Mouse (Mus musculus) spleen, postnatal 4 days (tissue): ENCODE results near the gene Fastk.

ENCODE experiments used
- DNase-seq, 2 experiments: peaks; one replicate each; pipeline ENCODE4 v3.0.0; 2022; ENCODE audit warnings: low spot score in 2 of 2

The Fastk gene

GRCm38 (mm10) chr5:24453283-24453984 lies 8.3 kb upstream of the Fastk start:
- DNase-seq: peak in 1 of 2 experiments; percentile 63

DNA sequence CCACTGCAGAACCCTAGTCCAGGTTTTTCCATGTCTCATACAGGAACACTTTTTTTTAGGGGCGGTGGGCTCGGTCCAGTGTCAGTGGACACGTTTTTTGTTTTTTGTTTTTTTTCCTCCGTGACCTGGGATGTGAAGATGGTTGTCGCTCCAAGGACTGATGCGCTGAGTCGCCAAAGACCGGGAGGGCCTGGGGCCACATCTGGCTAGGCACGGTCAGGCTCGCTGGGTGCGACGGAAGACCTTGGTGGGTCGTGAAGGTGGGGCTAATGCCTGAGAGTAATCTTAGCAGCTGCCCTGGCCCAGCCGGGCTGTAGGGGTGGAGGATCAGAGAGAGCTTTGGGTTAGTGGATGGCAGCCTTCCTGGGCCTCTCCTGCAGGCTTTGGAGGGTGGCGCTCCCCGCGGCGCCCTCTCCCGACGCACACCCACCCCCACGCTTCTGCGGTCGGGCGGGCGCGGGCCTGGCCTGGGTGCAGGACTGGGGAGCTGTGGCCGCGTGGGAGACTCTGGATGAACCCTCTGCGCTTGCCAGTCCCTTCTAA lies 7.7 kb upstream of the Fastk start:
- DNase-seq: peak; percentile 48 to 79

- DNase-seq: peak; percentile 34 to 78
These were observed 7.1 kb upstream of the Fastk start, which contains the start of gene Agap3 for GRCm38 (mm10) chr5:24452030-24452690. Gene Agap3 (plus strand): TSS chr5:24452177.

DNA sequence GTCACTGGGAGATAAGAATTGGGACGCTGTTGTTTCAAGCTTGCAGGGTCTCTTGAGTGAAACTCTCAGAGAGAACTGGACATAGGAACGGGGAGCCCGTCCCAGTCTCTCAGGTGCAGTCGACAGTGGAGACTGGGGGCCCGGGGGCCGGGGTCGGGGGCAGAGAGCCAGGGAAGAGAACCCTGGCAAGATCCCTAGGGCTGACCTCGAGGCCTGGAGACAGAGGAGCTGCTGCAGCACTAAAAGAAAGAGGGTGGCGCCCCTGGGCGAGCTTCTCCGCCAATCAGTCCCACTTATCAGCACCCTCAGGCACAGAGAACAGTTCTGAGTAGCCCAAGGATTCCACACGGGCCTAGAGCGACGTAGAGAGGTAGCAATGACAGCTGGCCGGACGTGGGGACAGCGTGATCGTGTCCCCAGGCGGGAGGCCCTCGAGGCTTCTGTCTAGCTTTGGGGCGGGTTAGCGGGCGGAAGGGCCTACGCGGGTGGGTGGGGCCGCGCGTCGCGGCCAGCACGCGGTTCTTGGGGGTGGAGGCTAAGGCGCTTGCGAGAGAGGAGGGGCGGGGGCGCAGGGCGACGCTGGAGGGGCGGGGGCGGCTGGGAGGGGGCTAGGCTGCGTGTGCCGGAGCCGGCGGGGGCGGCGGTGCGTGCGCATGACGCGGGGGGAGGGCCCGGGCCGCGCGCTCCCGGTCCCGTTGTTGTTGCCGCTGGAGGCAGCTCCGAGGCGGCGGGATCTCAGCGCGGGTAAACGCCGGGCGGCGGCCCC lies 6.4 kb upstream of the Fastk start:
- peak; percentile 78 to 88 for DNase-seq

GRCm38 (mm10) chr5:24447624-24448298 lies 2.7 kb upstream of the Fastk start, which contains the start of gene Tmub1:
Gene Tmub1 (minus strand): TSS chr5:24447854.
- peak; percentile 80 to 88 for DNase-seq

DNA sequence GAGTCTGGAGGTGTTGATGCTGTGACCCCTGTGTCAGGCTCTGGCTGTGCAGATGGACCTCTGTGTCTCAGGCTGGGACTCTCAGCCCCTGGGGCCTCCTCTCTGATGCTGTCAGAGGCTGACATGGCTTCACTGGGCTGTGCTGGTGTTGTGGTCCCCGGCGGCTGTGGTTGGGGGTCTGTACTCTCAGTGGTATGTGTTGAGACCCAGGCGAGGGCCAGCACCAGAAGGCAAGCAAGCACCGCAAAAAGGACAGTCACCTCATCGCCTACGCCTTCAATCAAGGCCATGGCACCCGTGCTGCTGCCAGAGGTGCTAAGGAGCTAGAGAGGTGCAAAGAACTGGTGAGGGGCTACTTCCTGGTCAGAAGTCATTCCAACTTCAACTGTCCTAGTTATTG lies 1.5 kb upstream of the Fastk start:
- DNase-seq: peak in 1 of 2 experiments; percentile 64

- DNase-seq: no peak
These were observed 467 bp upstream of the Fastk start for GRCm38 (mm10) chr5:24445428-24446080.

DNA sequence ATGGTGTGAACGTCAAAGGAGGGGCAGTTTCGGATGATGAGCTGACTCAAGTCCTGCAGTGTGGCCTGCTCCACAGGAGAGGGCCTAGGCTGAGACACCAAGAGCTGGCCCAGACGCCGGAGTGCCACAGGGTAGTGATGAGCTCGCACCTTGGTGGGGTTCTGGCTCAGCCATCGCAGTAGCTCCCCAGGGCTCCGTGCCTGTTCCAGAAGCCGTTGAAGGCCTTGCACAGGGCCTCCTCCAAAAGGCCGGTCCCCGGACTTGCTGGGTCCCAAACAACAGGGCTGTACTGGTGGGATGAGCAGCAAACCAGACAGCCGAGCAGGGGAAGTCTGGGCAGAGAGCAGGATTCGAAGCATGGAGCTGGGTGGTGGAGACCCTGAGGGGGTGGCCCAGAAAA lies 1.2 kb downstream of the Fastk start:
- peak in 1 of 2 experiments; percentile 67 for DNase-seq

GRCm38 (mm10) chr5:24443204-24443603 lies 1.9 kb downstream of the Fastk start:
- peak in 1 of 2 experiments; percentile 59 for DNase-seq

DNA sequence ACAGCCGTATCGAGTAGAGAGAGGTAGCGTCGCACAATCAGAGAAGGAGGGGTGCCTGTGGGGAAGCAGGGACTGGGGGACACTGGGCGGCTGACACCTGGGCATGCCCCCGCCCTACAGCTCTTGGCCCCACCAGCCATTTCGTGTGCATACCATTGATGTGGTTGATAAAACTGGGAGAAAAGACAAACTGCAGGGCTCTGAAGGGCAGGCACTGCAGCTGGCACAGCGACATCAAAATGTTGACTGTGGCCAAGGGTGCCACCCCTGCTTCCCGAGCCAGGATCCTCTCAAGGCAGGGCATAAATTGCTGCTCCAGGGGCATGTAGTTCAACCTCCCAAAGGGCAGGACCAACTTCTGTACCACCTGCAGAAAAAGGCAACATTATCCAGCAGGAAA lies 3.1 kb downstream of the Fastk start:
- no peak for DNase-seq

DNA sequence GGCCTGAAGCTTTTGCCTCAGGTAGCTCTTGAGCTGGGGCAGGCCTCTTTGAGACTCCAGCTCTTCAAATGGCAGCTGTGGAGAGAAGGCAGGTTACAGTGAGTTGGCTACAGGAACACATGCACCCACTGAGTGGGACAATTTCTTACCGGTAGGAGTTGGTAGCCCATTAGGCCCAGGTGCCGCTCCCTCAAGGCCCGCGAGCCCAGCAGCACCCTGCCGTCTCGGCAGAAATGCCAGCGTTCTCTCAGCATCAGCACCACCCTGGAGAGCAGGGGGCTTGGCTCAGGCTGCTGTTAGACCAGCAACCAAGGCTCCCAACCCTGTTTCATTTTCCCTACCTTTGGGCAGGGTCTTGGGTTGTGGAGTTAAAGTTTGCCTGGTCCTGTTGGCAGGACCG lies 3.9 kb downstream of the Fastk start:
- no peak for DNase-seq

GRCm38 (mm10) chr5:24433993-24434392 lies 11.1 kb downstream of the Fastk start:
- DNase-seq: no peak

DNA sequence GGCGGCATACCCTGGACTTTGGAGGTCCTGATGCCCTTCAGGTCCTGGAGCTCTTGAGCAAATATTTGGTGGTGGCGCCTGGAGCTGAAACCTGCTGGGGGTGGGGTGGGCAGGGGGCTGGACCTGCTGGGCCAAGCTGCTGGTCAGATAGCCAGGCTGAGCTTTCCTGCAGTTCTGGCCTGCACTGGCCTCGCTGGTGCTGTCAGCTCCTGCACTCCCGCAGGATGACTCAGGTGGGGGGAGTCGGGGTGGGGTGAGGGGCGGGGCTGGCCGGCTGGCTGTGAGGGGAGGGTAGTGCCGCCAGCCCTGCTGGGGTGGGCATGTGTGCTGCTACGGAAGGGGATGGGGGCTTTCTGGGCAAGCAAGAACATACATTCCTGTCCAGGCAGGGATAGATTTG lies 16.5 kb downstream of the Fastk start:
- DNase-seq: no peak

- no peak for DNase-seq
These were observed 17.1 kb downstream of the Fastk start for GRCm38 (mm10) chr5:24427981-24428402.

- no peak for DNase-seq
These were observed 17.8 kb downstream of the Fastk start for GRCm38 (mm10) chr5:24427285-24427633.

- no peak for DNase-seq
These were observed 18.4 kb downstream of the Fastk start for GRCm38 (mm10) chr5:24426556-24427284.

- no peak for DNase-seq
These were observed 19.1 kb downstream of the Fastk start for GRCm38 (mm10) chr5:24426037-24426432.

GRCm38 (mm10) chr5:24425421-24426036 lies 19.6 kb downstream of the Fastk start:
- DNase-seq: peak; percentile 54 to 81

- peak; percentile 80 to 90 for DNase-seq
These were observed 20.2 kb downstream of the Fastk start for GRCm38 (mm10) chr5:24424861-24425411.
